Mouse (Mus musculus) cerebral cortex, adult 2 months (tissue): ENCODE data around the gene Shank3.

Experiments used
- WGBS: fragments of 180-500 bp; shearing (Covaris S2); methylation state at CpG from one replicate; pipeline ENCODE4 v1.1.7; 2018; 5-methylcytosine and 5-hydroxymethylcytosine counted together

Shank3 gene

DNA sequence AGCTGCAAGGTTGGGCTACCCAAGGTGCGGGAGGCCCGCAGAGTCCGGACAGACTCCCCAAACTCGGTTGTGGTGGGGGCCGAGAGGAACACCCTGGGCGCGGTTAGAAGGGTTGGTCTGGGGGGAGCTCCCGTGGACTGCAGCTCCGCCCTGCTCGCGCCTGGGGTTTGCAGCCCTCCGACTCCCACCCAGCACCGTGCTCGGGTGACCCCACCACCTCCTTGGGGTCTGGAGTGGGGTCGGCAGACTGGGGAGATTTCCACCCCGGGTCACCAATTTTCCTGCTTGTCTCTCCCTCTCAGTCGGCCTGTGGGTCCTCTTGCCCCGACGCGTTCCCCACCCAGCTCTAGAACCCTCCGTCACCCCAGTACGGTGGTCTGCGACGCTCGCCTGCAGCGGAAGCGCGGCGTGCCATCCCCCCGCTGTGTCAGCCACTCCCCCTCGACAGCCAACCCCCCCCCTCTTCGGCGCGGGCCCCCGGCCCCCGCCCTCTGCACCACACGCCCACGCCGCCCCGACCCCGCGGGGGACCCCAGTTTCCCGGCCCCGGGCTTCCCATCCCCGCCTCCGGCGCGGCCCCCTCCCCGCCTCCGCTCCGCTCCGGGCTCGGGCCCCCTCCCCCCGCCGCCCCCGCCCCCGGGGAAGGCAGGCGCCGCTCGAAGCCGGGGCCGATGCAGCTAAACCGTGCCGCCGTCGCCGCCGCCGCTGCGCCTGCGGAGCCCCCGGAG, at the start of gene Shank3:
Gene Shank3 (plus strand): TSS at position 663 of the 728 bp plus-strand sequence.
- WGBS = 3% methylated on average over 47 of the region's 72 CpGs

DNA sequence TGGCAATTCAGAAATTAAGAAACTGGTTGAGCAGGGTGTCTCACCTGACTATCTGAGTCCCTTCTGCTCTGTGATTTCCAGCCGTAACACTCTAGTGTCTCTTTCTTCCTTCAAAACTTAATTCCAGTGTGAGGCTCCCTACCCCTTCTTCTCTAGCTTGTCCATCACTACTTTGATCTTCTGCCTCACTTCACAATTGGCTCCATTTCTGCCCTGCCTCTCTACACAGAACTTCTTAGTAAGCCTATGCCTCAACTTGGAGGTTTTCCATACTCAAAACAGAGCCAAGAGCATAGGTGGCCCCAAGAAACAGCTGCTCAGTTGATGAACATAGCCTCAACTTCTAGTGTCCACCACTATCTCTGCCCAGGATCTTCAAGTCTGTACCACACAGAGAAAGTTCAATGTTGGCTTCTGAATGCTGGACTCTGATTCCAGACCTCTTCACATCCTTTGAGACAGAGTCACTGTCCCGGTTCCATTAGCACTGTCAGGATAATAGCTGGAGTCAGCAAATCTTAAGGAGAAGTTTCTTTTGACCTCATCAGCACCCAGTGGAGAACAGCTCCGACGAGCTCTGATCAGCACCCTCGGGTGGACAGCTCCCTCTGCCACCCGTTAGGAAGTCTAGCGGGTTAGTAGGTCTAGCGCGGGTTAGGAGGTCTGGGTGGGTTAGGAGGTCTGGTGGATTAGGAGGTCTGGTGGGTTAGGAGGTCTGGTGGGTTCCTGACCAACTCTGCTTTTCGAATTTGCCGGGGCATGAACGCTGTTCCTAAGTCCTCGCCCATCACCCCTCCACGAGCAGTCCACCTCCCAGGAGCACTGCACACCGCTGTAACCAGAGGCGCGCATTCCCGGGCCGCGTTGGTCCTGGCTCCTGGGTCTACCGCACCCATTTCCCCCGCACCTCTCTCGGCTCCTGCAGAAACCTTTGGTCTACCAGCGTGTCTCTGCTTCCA, 46.2 kb upstream of the Shank3 start:
- WGBS = 4% methylated on average over 24 of the region's 24 CpGs

DNA sequence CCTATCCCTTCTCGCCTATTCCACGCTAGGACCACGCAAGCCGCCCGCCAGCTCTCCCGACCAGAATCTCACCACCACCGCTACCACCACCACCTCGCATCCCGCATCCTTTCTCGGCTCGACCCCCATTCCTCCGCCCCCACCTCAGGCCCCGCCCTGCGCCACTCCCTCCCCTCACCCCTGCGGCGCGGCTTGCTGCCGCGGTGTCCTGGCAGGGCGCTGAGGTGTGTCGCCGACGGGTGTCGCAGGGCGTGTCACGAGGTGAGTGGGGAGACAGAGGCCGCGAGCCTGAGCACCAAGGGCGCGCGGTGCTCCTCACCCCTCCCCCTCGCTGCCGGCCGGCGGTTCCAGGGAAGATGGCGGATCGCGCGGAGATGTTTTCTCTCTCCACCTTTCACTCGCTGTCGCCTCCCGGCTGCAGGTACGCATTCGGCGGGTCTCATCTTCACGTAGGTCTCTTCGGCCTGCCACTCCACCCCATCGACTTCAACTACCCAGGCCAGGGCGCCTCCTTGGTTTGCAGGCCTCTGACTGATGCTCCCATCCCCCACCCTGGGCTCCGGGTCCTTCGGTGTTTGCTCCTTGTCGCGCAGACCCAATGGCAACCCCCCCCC, 45.5 kb upstream of the Shank3 start, which contains the start of gene Mapk8ip2:
Gene Mapk8ip2 (plus strand): TSS at position 49 of the 614 bp plus-strand sequence.
- WGBS = 1% methylated on average over 53 of the region's 53 CpGs

DNA sequence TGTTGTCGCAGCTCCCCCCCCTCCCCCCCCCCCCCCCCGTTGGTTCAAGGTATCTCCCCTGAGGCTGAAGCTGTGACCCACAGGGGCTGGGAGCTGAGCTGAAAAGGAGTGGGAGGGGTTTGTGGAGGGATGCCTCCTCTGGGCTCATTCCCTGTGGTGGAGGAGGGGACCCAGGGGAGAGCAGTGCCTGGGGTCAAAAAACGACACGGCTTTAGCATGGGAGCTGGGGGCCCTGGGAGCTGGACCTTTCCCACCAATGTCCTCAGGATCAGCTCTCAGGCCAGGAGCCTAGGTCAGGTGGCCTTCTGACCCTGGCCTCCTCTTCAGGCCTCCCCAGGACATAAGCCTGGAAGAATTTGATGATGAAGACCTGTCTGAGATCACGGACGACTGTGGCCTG, 44.6 kb upstream of the Shank3 start:
- 29% methylated on average over 4 of the region's 6 CpGs for WGBS

DNA sequence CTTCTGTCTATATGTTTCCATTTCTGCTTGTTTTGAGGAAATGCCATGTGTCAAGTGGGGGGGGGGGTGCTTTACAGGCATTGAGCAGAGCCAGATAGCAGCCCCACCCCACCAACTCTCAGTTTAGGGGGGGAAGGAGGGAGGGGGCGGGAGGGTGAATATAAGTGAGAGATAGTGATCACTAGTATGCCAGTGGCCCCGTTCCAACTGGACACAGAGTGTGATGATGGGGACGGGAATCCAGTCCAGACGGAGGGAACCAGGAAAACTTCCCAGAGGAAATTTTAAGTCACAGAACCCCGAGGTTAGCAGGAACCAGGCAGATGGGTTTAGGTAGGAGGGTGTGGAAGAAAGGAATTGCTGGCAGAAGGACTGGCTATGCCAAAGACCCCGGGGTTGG, 43.8 kb upstream of the Shank3 start:
- WGBS = 35% methylated on average over 6 of the region's 6 CpGs

DNA sequence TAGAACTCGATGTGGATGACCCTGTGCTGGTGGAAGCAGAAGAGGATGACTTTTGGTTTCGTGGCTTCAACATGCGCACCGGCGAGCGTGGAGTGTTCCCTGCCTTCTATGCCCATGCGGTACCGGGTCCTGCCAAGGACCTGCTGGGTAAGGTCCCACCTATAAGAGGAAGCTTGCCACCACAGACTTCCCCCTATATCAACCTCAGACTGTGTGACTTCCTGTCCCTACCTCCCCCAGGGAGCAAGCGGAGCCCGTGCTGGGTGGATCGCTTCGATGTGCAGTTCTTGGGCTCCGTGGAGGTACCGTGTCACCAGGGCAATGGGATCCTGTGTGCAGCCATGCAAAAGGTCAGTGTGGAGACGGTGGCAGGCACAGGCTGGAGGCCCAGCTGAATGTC, 40.5 kb upstream of the Shank3 start:
- WGBS = 89% methylated on average over 15 of the region's 15 CpGs

DNA sequence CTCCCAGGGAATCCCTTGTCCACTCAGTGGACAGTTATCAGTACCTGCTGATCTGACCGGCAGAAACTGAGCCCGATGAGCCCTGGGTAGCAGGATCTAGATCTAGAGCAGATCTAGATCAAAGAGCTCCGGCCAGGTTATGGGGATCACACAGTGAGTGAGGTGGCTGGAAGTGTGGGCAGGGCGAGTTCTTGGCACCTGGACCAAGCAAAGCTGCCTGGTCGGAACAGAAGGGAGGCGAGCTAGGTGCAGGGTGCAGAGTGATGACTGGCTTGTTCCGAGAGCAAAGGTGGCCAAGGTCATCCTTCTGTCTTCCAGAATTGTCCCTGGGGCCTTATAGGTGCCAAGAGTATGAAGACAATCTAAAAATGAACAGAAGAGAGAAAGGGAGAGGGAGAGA, 39.6 kb upstream of the Shank3 start:
- WGBS = 74% methylated on average over 7 of the region's 7 CpGs

DNA sequence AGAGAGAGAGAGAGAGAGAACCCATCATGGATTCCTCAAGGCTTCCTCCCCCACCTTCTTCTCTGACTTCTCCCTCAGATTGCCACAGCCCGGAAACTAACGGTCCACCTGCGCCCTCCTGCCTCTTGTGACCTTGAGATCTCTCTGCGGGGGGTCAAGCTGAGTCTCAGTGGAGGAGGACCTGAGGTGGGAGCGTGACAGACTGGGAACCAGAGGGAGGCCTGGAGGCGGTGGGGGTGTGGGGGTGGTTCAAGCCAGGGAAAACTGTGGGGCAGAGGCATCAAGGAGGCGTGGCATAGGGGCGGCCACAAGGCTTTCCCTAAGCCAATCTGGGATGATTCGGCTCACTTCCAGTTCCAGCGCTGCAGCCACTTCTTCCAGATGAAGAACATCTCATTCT, 39.1 kb upstream of the Shank3 start:
- WGBS = 51% methylated on average over 10 of the region's 10 CpGs

DNA sequence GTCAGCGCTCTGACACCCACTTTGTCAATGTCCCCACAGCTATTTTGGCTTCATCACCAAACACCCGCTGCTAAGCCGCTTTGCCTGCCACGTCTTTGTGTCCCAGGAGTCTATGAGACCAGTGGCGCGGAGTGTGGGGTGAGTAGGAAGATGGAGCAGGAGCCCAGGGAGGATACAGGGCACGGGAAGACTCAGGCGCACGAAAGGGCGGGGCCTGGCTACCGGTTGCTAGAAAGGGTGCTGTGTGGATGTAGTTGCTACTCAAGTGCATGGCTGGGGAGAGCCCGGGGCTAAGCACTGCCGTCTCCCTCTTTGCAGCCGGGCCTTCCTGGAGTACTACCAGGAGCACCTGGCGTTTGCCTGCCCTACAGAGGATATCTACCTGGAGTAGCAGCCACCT, 38.1 kb upstream of the Shank3 start:
- WGBS = 77% methylated on average over 15 of the region's 15 CpGs

DNA sequence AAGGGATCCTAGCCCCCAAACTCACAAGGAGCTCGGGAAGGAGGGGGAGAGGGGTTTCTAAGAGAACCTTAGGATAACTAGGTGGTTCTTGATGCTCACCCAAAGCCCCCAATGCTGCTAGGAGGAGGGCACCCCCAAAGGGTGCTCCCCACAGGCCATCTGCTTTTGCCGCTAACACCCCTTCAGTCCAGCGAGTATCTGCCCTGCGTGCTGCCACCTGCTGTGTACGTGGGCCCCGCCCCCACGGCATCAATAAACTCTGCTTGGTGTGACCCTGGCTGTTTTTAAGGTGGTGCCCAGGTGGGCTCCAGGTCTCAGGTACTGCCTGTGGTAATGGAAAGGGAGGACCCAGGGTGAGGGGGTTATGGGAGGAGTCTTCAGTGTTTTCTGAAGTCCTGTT, 37.2 kb upstream of the Shank3 start:
- 71% methylated on average over 7 of the region's 7 CpGs for WGBS

DNA sequence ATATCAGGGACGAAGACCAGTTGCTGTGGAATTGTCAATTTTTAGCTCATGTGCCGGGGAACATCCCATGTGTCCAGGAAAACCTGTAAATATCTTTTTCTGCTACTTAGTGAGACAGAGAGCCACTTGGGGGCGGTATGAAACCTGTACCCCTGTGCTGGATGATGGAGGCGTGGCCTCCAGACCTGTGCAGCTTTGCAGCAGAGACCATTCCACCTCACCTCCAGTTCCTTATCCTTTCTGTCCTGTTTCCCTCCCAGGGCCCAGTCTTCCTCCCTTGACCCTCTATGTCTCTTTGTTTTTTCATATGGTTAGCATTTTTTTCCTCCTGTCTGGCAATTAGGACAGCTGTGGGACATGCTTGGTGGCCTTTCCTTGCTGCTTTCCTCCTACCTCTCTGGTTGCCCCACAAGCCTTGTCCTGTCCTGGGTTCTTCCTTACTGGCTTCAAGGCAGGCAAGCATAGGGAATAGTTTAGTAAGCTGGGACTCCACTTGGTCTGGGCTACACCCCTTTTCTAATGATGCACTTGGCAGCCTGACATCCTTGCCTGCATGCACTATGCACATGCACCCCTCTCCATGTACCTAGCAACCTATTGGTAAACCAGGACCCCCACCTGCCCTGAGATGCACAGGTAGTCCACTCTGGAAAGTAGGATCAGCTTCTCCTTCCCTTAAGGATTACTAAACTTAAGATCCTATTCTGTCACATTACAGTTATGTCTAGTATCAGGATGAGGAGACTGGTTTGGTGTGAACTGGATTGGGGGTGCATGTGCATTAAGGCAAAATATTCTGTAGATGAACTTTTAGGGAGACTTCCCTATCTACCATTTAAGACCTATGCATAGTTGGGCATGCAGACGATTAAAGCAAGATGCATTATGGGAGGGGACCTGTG, 35.8 kb upstream of the Shank3 start:
- WGBS = 39% methylated on average over 5 of the region's 5 CpGs

DNA sequence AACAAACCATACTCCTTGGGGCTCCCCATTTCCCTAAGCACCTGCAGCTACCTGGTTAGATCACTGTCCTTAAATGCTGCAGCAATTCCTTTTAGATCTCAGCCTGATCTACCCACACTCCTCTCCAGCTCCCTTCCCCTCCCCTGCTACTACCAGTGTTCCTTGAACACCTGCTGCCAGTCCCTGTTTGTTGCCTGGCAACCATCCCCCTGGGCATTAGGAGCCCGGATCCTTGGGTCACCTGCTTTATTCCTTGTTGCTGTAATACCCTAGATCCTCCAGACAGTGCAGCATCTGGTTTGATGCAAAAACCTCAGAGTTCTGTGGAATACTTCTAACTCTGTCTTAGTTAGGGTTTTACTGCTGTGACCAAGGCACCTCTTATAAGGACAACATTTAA, 34.4 kb upstream of the Shank3 start:
- 8% methylated on average over 1 of the region's 1 CpGs for WGBS

DNA sequence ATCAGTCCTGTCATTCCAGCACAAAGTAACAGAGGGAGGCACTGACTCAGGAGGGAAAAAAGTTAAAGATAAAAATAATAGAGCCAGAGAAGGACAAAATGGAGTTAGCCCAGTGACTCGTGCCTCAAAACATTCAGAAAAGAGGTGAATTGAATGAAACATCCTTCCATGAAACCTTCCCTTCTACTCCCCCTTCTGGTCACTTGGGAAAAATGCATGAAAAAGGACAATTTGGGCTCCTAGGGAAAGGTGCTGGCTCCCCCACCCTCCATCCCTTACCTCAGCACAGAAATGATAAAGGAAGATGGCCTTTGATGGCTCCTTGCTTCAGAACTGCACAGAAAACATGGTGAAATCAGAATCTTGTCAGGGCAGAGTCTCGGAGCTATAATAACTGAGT, 30.8 kb upstream of the Shank3 start:
- 30% methylated on average over 2 of the region's 2 CpGs for WGBS

DNA sequence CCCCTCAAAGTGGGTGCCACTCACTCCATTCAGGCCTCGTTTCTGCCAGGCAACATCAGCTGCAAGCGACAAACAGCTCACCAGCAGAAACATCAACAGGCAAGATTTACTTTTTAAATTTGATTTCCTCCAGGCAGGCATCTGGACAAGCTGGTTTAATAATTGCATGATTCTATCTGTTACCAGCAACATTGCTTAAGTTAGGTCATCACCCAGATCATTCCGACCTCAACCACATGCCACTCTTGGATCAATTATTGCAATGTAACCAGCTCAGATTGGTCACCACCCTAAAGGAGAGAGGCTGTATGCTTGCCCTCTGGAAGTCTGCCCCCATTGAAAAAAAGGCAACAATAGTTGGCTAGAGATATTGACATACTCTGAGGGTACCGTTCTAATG, 27.9 kb upstream of the Shank3 start:
- 85% methylated on average over 4 of the region's 4 CpGs for WGBS

DNA sequence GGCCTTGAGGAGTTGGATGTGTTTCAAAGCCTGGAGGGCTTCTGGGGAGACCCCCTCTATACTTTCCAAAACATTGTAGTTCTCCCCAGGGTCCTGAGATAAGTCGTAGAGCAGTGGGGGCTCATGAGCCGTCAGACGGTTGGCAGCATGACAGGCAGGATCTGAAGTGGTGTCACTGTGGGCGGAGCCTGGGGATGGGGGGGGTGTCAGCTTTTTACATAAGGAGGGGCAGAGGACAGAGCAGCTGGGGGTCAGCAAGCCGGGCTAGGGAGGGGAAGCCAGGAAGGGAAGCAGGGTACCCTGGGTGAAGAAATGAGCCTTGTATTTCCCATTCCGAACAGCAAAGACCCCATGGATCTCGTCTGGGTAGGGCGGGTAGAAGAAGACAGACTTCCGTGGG, 26.1 kb upstream of the Shank3 start:
- 84% methylated on average over 9 of the region's 9 CpGs for WGBS

DNA sequence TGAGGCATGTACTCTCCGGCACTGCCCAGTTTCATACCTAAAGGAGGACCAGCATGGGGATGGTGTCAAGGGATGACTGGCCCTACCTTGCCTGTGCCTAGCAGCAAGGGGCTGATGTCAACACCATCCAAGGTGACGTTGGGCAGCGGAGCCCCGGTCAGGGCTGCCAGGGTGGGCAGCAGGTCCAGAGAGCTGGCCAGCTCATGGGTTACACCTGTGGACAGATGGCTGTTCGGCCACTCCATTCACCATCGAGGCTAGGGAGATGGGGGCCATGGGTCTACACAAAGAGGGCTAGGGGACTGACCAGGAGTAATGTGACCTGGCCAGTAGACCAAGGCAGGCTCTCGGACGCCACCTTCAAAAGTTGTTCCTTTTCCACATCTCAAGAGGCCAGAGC, 25.5 kb upstream of the Shank3 start:
- WGBS = 98% methylated on average over 8 of the region's 8 CpGs

DNA sequence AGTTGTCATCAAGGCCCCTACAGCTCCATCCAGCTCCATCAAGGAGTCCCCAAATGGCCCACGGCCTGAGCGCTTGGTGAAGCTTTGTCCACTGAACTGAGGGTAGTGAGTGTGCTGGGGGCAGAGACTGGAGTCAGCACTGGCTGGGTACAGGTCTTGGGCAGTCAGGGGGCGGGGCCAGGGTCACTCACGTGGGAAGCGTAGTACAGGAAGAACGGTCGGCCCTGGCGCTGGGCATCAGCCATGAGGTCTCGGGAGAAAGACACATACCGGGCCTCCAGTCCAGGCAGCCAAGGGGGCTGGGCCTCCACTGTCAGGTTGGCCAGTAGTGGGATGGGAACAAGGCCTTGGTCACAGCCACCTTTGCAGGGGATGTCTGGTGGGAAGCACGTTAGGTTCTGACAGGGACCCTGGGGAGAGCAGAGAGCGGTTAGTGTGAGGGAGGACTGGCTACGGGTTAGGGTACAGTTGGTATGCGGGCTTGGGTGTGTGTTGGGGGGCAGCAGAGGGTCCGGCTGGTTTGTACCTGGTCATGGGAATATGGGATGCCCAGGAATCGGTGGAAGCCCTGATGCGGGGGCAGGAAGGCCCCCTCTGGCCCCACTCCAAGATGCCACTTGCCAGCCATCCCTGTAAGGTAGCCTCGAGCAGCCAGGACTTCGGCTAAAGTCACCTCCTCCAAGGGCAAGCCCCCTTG, 24.7 kb upstream of the Shank3 start:
- 92% methylated on average over 19 of the region's 19 CpGs for WGBS

DNA sequence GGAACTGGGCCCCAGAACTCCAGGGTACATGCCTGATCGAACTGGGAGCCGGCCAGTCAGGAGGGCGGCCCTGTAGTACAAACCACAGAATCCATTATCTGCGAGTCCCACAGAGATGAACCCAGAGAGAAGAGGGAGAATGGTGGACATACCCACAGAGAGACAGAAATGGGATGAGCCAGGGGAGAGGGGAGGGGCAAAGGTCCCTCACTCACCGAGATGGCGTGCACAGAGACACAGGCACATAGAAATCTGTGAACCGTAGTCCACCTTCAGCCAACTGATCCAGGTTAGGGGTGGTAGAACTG, 24.2 kb upstream of the Shank3 start:
- 88% methylated on average over 7 of the region's 7 CpGs for WGBS

DNA sequence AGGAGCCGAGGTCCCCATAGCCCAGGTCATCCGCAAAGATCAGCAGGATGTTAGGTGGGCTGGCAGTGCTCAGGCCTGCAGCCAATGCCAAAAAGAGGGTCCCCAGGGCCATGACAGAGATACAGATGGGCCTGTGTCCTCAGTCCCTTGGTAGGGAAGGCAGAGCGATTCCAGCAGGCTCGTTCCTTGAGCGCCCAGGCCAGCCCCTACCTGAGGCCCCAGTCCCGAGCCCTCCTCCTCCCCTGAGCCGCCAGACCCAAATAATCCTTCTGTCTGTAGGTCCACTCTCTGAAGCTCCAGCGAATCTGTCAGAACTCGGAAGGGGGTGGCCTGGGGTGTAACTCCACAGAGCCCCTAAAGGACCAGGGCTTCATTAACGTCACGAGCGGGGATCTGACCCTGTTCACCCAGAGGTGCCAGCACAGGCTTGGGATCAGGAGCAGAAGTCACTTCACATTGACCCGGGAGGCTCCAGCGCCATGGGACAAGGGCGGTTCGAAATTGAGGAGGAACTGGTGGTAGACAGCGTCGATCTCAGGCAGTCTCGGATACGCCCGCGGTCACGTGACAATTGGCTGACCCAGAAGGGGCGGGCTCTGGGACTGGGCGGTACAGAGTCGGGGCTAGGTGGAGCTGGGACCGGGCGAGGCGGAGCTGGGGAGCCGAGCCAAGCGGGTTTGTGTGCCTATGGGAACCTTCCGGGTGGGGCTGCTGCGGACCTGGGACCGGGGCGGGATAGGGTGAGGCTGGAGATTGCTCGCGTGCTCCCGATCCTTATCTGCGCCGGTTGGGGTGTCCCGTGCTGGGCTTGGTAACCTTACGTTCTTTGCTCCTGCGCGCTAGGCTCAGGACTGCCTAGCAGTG, 23.6 kb upstream of the Shank3 start:
- 9% methylated on average over 44 of the region's 44 CpGs for WGBS

DNA sequence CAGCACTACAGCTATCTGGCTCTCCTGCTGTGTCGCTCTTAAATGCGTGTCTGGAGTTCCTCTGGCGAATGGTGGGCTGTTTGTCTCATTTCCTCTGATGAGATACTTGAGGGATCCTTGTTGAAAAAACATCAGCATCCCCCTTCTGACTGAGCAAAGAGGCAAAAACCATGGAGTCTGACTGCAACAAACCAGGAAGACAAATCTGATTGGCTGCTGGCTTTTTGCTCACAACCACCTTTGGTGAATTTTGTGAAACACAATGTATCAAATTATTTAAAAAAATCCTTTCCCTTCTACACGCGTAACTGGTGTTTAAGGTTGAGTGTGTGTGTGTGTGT, 23.0 kb upstream of the Shank3 start:
- 1% methylated on average over 5 of the region's 5 CpGs for WGBS
